Mouse (Mus musculus): ENCODE measurements around the gene Acsm5.
"Not testable (repeated sequence)": the region's sequence is repeated elsewhere in the genome, so short reads cannot be mapped to it uniquely, and the experiment has no call there.

The Acsm5 gene

DNA sequence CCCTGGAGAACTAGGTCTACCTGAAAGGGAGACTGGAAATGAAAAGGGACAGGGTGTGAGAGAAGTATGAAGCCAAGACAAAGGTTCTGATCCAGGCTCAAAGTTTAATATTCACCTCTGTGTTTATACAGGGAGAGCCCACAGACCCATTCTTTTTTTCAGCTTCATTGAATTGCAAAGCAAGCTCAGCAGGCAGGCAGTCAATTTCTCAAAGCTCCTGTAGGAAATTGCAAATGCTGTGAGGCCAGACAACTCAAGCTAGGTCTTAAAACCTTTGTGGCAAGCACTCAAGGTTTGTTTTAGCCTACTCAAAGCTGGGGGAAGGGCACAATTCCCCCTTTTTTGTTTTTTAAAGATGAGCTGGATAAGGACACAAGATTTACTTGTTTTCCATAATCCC is 26.3 kb downstream of the Acsm5 start:
- no peak for DNase-seq (ENCODE audit: low read depth, low spot score)

DNA sequence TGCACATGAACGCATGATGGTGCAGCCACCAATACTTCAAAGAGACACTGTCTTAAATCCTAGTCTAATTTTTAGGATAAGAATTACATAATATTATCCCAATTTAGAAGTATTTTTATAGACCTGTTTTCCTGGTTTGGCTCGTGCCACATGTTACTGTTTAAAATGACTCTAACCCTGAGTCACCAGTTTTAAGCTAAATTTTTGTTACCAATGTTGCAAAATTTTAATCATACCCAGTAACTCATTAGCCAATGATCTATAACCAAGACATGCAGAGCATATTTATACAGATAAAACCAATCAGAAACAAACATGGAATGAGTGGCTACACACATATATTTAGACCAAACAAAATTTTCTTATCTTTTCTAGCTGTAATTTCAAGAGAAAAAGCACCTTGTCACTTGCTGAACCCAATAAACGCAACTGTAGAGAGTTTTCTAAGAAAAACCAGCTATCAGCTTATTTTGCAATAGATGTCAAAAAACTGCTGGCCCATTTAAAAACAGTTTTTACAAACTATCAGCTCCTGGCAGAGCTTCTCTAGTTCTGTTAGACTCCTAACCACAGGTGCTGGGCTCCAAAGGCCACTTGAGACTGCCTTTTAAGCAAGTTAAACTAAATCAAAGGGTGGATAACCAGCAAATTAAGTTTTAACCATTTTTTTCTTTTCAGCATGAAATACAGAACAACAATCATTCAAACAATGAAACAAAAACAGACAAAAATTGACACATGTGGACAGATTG is 31.4 kb downstream of the Acsm5 start:
- DNase-seq (ENCODE audit: low read depth, low spot score) = no peak

DNA sequence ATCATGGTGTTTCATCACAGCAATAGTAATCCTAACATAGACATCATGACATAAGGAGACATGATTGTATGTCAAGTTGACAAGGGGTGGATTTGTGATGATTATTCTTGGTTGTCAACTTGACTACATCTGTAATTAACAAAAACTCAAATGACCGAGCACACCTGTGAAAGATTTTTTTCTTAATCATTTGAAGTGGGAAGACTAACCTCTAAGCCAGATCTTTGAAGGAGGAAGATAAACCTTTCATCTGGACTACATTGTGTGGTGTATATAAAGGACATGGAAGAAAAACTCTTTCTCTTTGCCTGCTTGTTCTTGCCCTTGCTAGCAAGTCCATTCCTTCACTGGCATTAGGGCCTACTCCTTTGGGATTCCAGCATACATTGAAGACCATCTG is 34.8 kb downstream of the Acsm5 start, which contains the start of gene Acsm2:
Gene Acsm2 (plus strand): TSS at position 301 of the 400 bp plus-strand sequence.
- no peak for DNase-seq (ENCODE audit: low read depth, low spot score)

DNA sequence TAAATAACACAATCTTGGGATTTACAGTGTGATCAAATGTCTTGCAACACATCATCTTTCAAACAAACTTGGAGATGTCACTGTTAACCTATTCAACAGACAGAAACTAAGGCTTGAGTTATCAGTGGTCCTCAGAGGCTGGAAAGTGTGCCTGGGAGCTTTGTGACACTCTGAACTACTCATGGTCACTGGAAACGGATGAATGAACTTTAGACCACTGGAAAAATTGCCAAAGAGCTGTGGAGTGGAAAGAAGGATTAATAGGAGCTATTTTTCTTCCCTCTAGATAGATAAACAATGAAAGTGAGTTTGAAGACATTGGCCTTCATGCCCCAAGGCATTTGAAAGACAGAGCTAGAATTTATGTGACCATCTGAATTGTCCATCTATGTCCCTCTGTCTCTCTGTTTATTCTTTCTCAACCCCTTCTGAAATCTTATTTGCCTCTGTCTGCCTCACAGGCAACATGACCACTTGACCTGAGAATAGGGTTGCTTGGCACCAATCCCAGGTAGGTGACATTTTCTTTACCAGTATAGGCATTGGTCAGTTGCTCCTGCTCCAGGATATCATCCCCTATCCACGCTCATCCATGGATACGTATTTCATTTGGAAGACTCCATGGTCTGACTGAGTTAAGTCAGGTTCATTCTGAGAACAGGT is 40.7 kb downstream of the Acsm5 start:
- no peak for DNase-seq (ENCODE audit: low read depth, low spot score)

DNA sequence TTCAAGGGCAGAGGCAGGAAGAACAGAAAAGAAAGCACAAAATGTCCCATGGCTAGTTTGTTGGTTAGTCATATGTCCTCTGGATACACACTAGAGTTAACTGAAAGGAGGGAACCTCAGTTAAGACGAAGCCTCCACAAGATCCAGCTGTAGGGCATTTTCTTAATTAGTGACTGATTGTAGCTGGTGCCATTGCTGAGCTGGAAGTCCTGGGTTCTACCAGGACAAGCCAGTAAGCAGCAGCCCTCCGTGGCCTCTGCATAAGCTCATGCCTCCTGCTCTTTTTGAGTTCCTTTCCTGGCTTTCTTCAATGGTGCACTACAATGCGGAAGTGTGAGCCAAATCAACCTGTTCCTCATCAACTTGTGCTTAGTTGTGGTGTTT is 41.2 kb downstream of the Acsm5 start:
- no peak for DNase-seq (ENCODE audit: low read depth, low spot score)

DNA sequence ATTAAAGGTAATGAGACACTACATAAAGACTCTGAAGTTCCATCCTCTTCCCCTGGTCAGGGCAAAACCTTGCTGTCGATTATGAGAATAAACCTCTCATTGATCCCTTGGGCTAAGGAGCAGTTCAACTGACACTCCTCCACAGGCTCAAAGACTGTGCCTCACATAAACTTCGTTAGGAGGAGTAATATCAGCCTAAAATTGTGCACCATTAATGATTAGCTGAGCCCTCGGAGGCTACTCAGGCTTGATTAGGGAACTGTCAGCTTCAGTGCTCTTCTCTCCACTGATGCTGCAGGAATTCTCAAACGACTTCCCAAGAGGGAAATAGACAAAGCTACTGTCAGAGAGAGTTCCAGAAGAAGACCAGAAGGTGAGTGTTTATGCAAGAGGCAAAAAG is 42.2 kb downstream of the Acsm5 start:
- no peak for DNase-seq (ENCODE audit: low read depth, low spot score)

DNA sequence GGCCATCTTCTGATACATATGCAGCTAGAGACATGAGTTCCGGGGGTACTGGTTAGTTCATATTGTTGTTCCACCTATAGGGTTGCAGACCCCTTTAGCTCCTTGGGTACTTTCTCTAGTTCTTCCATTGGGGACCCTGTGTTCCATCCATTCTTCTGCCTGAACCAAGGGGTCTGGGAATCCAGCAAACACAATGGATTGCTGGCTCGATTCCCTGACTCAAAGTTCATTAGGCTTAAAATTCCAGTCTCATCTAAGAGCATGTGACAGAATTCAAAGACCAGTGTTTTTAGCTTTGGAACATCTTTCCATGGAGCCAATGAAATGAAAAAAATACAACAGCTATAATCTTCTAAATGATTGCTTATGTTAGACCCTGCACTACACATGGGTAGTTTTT is 43.2 kb downstream of the Acsm5 start:
- not testable (repeated sequence) for DNase-seq (ENCODE audit: low read depth, low spot score)

DNA sequence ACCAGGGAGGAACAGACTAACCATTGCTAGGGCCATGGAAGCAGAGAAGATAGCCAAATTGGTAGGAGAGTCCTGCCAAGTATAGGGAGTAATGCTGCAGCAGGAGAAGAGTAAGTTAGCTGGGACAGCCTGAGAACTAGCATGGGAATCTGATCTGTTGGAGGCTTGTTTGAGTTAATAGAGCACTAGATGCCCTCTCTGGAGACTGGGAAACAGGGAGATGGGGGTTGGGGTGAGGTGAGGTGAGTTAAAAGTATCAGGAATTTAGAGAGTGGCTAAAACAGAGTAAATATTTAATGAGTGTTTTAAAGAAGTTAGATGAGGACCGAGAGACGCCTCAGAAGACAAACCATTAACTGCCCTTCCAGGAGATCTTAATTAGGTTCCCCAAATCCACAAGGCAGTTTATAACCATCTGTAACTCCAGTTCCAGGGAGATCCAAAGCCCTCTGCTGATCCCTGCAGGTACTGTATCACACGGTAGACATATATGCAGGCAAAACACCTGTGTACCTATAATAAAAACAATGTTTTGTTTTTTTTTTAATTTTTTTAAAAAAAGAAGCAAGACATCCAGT is 75.4 kb downstream of the Acsm5 start:
- no peak for DNase-seq (ENCODE audit: low read depth, low spot score)

Measured in CD4-positive helper T cell, adult 2 months (primary cell).